Mouse (Mus musculus) neural tube, postnatal 0 days (tissue): ENCODE results near the gene Olfr767. TPM values are rescaled to one million over a fixed set of nuclear protein-coding genes. Genes with fewer than 3 reads are reported as not detected.

Experiments
- polyA plus RNA-seq: library from polyadenylated mRNA; unstranded; fragments of >200 nt; fragmentation: Nextera tagmentation; extraction: Ambion mirVana; gene quantifications from 2 replicates; pipeline ENCODE4 v1.2.1, GENCODE M21; 2015

Gene Olfr767
- not detected in 2 replicates for polyA plus RNA-seq

DNA sequence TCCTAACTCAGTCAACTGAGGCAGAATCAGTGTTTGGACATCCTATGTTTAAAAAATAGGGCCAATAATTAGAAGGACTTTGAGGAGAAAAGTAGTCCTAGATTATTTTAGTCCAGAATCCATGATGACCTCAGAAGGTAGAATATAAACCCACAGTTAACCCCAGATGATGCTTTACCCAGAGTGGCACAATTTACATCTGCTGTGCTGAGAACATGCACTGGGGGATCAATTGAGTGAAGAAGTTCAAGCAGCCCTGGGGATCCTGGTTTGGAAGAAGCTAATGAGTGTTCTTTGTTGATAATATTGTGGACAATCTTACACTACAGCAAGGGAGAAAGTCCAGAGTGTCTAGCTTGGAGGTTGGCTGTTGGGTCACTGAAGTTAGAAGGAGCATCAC lies at the start of gene Olfr767:
Gene Olfr767, minus strand, starts transcription at position 101 of the 400 bp plus-strand sequence.

GRCm38 (mm10) chr10:129117761-129118160 lies 35.1 kb upstream of the Olfr767 start, which contains the start of gene Olfr769:
Gene Olfr769, minus strand, starts transcription at chr10:129117861.

GRCm38 (mm10) chr10:129099275-129099674 lies 16.6 kb upstream of the Olfr767 start, which contains the start of gene Olfr768:
Gene Olfr768, minus strand, starts transcription at chr10:129099375.

GRCm38 (mm10) chr10:129068877-129069276 lies 13.8 kb downstream of the Olfr767 start, which contains the start of gene Olfr766-ps1:
Gene Olfr766-ps1, minus strand, starts transcription at chr10:129068977.

GRCm38 (mm10) chr10:129049898-129050297 lies 32.8 kb downstream of the Olfr767 start, which contains the start of gene Olfr765:
Gene Olfr765, minus strand, starts transcription at chr10:129049998.

GRCm38 (mm10) chr10:129039796-129040195 lies 42.9 kb downstream of the Olfr767 start, which contains the start of gene Olfr764-ps1:
Gene Olfr764-ps1, minus strand, starts transcription at chr10:129039896.

Other genes with a start within 250 kb of the Olfr767 start
- 8.7 and 9.4 TPM in 2 replicates for gene Gdf11, start 191.2 kb downstream of the Olfr767 start, polyA plus RNA-seq
- 386 and 425 TPM in 2 replicates for gene Cd63, start 181.9 kb downstream of the Olfr767 start, polyA plus RNA-seq
- gene Rdh5, start 160.0 kb downstream of the Olfr767 start, polyA plus RNA-seq = 26.8 and 27.5 TPM in 2 replicates
- 278 and 288 TPM in 2 replicates for gene Bloc1s1, start 158.9 kb downstream of the Olfr767 start, polyA plus RNA-seq
- 13.5 and 15.0 TPM in 2 replicates for gene Itga7, start 149.1 kb downstream of the Olfr767 start, polyA plus RNA-seq
- not detected in 2 replicates for gene Mettl7b, start 121.9 kb downstream of the Olfr767 start, polyA plus RNA-seq
- gene Olfr9, start 93.5 kb downstream of the Olfr767 start, polyA plus RNA-seq = not detected in 2 replicates
- gene Olfr763, start 72.1 kb downstream of the Olfr767 start, polyA plus RNA-seq = not detected in 2 replicates
- gene Olfr764-ps1, start 43.0 kb downstream of the Olfr767 start, polyA plus RNA-seq = not detected in 2 replicates
- gene Olfr765, start 32.9 kb downstream of the Olfr767 start, polyA plus RNA-seq = not detected in 2 replicates
- gene Olfr766-ps1, start 13.9 kb downstream of the Olfr767 start, polyA plus RNA-seq = not detected in 2 replicates
- gene Olfr768, start 16.5 kb upstream of the Olfr767 start, polyA plus RNA-seq = not detected in 2 replicates
- not detected in 2 replicates for gene Olfr769, start 35.0 kb upstream of the Olfr767 start, polyA plus RNA-seq
- gene Olfr770, start 56.1 kb upstream of the Olfr767 start, polyA plus RNA-seq = not detected in 2 replicates
- gene Olfr771, start 81.8 kb upstream of the Olfr767 start, polyA plus RNA-seq = not detected in 2 replicates
- not detected in 2 replicates for gene Olfr772, start 95.0 kb upstream of the Olfr767 start, polyA plus RNA-seq
- gene Olfr773, start 104.5 kb upstream of the Olfr767 start, polyA plus RNA-seq = not detected in 2 replicates
- gene Olfr774, start 153.3 kb upstream of the Olfr767 start, polyA plus RNA-seq = not detected in 2 replicates
- gene Olfr775, start 165.5 kb upstream of the Olfr767 start, polyA plus RNA-seq = not detected in 2 replicates
- not detected in 2 replicates for gene Olfr776, start 176.2 kb upstream of the Olfr767 start, polyA plus RNA-seq
- not detected in 2 replicates for gene Olfr777, start 188.6 kb upstream of the Olfr767 start, polyA plus RNA-seq
- gene Olfr780, start 235.2 kb upstream of the Olfr767 start, polyA plus RNA-seq = not detected in 2 replicates
- not detected in 2 replicates for gene Olfr781, start 245.9 kb upstream of the Olfr767 start, polyA plus RNA-seq